Comparison of ENCODE assay signal across 9 mouse cellular contexts in genomic region chr16:74411021-74411420, GRCm38 (mm10). TPM values are rescaled to one million over a fixed set of nuclear protein-coding genes. Genes with fewer than 3 reads are reported as not detected.
DNase-seq lines count a peak whose midpoint lies in the region; ATAC-seq and TF ChIP-seq lines count a peak whose summit lies in the region.
"Had no signal": no experiment of that assay in that cellular context is flagged by ENCODE, and none has a peak within 500 bp of the region (broad histone marks: within the 10 kb centered on the region; RNA-seq: fewer than 3 reads in every experiment).

No protein-coding gene starts in this region.

- DNase-seq in heart, embryonic 10.5 days (ENCODE audit: low spot score) = peak; percentile 74
- no peak for DNase-seq in heart, adult 18-20 months
- DNase-seq in ES-E14 (ENCODE audit: low read depth, low spot score) = no peak
- no peak for DNase-seq in hindbrain, embryonic 11.5 days (ENCODE audit: low spot score)
- peak; percentile 4 for DNase-seq in lung, postnatal 0 days (ENCODE audit: low spot score)
- no peak for DNase-seq in right cerebral cortex, adult 18-20 months
- DNase-seq in urinary bladder, postnatal 10 days (ENCODE audit: low spot score) = no peak
- DNase-seq in c-Kit-positive CD71-positive TER-119-positive erythroid progenitor cells, embryonic 14.5 days (ENCODE audit: low spot score) = no peak

- 0 out of 2 replicates have a peak, but pooled peaks cover 3% of the 10 kb centered on the region for H3K4me1 ChIP-seq in heart, embryonic 10.5 days
- H3K4me1 ChIP-seq in ES-E14 (ENCODE audit: control insufficient read depth in 2 of 2, insufficient read depth in 2 of 2, low read length in 2 of 2, poor library complexity in 1 of 2) = no peaks in the 10 kb centered on the region; a peak in 1 of 4 replicates
- no peaks in the 10 kb centered on the region for H3K4me1 ChIP-seq in hindbrain, embryonic 11.5 days (replicated peaks; ENCODE audit: control insufficient read depth, insufficient read depth, low read length)
- H3K4me1 ChIP-seq in lung, postnatal 0 days (ENCODE audit: insufficient read depth, low read depth, low read length) = peaks cover 7% of the 10 kb centered on the region; the same call in 1 of the 2 replicates

- H3K9me3 ChIP-seq in heart, embryonic 10.5 days = no peaks in the 10 kb centered on the region
- H3K9me3 ChIP-seq in ES-E14 (ENCODE audit: control insufficient read depth, insufficient read depth, low read depth, low read length) = no peaks in the 10 kb centered on the region
- H3K9me3 ChIP-seq in hindbrain, embryonic 11.5 days (ENCODE audit: control insufficient read depth, low read length) = no peaks in the 10 kb centered on the region
- H3K9me3 ChIP-seq in lung, postnatal 0 days (ENCODE audit: low read length) = no peaks in the 10 kb centered on the region

- peak overlapping the region; percentile 97 for H3K4me2 ChIP-seq in hindbrain, embryonic 11.5 days (replicated peaks; ENCODE audit: low read depth, low read length)
- H3K4me2 ChIP-seq in lung, postnatal 0 days (replicated peaks; ENCODE audit: low read depth, low read length) = peak overlapping the region; percentile 65

- H3K27ac ChIP-seq in heart, embryonic 10.5 days = peak overlapping the region; percentile 77
- H3K27ac ChIP-seq in ES-E14 (ENCODE audit: insufficient read depth, low read depth, low read length, poor library complexity, severe bottlenecking) = no peak overlapping the region
- peak overlapping the region; percentile 65 for H3K27ac ChIP-seq in hindbrain, embryonic 11.5 days (ENCODE audit: low read depth, low read length)
- 0 out of 2 replicates have a peak overlapping the region, but pooled peaks have one; percentile 8 for H3K27ac ChIP-seq in lung, postnatal 0 days (ENCODE audit: low read length)

- peak overlapping the region; percentile 72 for H3K4me3 ChIP-seq in heart, embryonic 10.5 days
- H3K4me3 ChIP-seq in ES-E14 (ENCODE audit: insufficient read depth in 1 of 2, low read depth in 1 of 2, low read length in 2 of 2, poor library complexity in 1 of 2, severe bottlenecking in 1 of 2) = peak overlapping the region; percentile 68 to 70
- peak overlapping the region; percentile 58 for H3K4me3 ChIP-seq in hindbrain, embryonic 11.5 days (ENCODE audit: low read depth, low read length)
- H3K4me3 ChIP-seq in lung, postnatal 0 days (ENCODE audit: low read depth, low read length) = peak overlapping the region; percentile 47

- H3K27me3 ChIP-seq in heart, embryonic 10.5 days (ENCODE audit: insufficient read depth, poor library complexity, severe bottlenecking) = no peaks in the 10 kb centered on the region
- H3K27me3 ChIP-seq in hindbrain, embryonic 11.5 days (ENCODE audit: control insufficient read depth, insufficient read depth, low read length) = no peaks in the 10 kb centered on the region; the same call in 1 of the 2 replicates
- no peaks in the 10 kb centered on the region for H3K27me3 ChIP-seq in lung, postnatal 0 days (replicated peaks; ENCODE audit: insufficient read depth, low read length)
- H3K27me3 ChIP-seq: CH12.LX had no signal

- in situ Hi-C loops in ES-E14 (cut with MboI; ENCODE audit: low sequenced_read_pairs in 2 of 2, unreplicated experiment in 2 of 2) = no loop called here

- under 1% methylated on average over 16 of the region's 16 CpGs for WGBS in heart, embryonic 10.5 days
- under 1% methylated on average over 16 of the region's 16 CpGs for WGBS in hindbrain, embryonic 11.5 days
- under 1% methylated on average over 16 of the region's 16 CpGs for WGBS in lung, postnatal 0 days

- no peak for ATAC-seq in hindbrain, embryonic 11.5 days (ENCODE audit: low FRiP score)
- no peak; the same call in 1 of the 2 replicates for ATAC-seq in lung, postnatal 0 days

- 0 out of 2 replicates have a peak overlapping the region, but pooled peaks have one; percentile 11 for H3K9ac ChIP-seq in ES-E14 (ENCODE audit: insufficient read depth, low read depth, low read length, poor library complexity, severe bottlenecking)
- peak overlapping the region; percentile 60 for H3K9ac ChIP-seq in hindbrain, embryonic 11.5 days (ENCODE audit: low read depth, low read length)
- H3K9ac ChIP-seq in lung, postnatal 0 days (replicated peaks; ENCODE audit: low read depth) = no peak overlapping the region

- no peak for TF ChIP-seq EP300 in lung, postnatal 0 days (IDR thresholded peaks at IDR 0.05)

- no peaks in the 10 kb centered on the region for H3K36me3 ChIP-seq in heart, embryonic 10.5 days
- H3K36me3 ChIP-seq in ES-E14 (ENCODE audit: control insufficient read depth, insufficient read depth, low read length, poor library complexity, severe bottlenecking) = no peaks in the 10 kb centered on the region
- H3K36me3 ChIP-seq in hindbrain, embryonic 11.5 days (ENCODE audit: control insufficient read depth, insufficient read depth, low read length) = no peaks in the 10 kb centered on the region
- H3K36me3 ChIP-seq in lung, postnatal 0 days (ENCODE audit: insufficient read depth, low read length) = no peaks in the 10 kb centered on the region

- TF ChIP-seq CTCF in lung, postnatal 0 days (IDR thresholded peaks at IDR 0.05) = no peak

TF ChIP-seq in ES-E14, 5 proteins besides CTCF, POLR2A, EP300 and RAD21:
- TF ChIP-seq ZC3H11A (IDR thresholded peaks at IDR 0.05; ENCODE audit: borderline replicate concordance, low read depth, low read length) (no peak), MAFK (IDR thresholded peaks at IDR 0.05; ENCODE audit: insufficient read depth, low read depth, low read length) (no peak), ZNF384 (IDR thresholded peaks at IDR 0.05; ENCODE audit: low read depth, low read length) (no peak), HCFC1 (IDR thresholded peaks at IDR 0.05; ENCODE audit: borderline replicate concordance, insufficient read depth, low read length) (no peak), CHD2 (IDR thresholded peaks at IDR 0.05; ENCODE audit: low read depth, low read length) (no peak)
TF ChIP-seq in ES-E14: peak in this region for 0.

RNA-seq across cellular contexts. Expression of gene Robo2, which starts 0.6 kb away (rescaled TPM):
- polyA plus RNA-seq in heart, embryonic 10.5 days (2016; fragmentation: Nextera tagmentation; extraction: Ambion mirVana) = 11.9 and 24.3 TPM in 2 replicates
- total RNA-seq in heart, adult 18-20 months (2021) = 1 to 10 TPM; 1.1 to 1.4 TPM
- total RNA-seq in ES-E14 (2012; rRNA removed) = 2.6 and 5.5 TPM in 2 replicates
- polyA plus RNA-seq in hindbrain, embryonic 11.5 days (2014; fragmentation: Nextera tagmentation; extraction: Ambion mirVana) = 33.1 and 37.5 TPM in 2 replicates
- polyA plus RNA-seq in lung, postnatal 0 days (2015; fragmentation: Nextera tagmentation; extraction: Ambion mirVana) = 13.3 and 19.9 TPM in 2 replicates
- total RNA-seq: CH12.LX had no signal

Comparison
In these comparisons a context has a peak if more than half of its experiments do, and no peak if none do; other contexts are left out.
1. DNase-seq: peak in heart, embryonic 10.5 days (single experiment) and lung, postnatal 0 days (single experiment); none in heart, adult 18-20 months (0 of 2), ES-E14 (single experiment), hindbrain, embryonic 11.5 days (single experiment), right cerebral cortex, adult 18-20 months (single experiment), urinary bladder, postnatal 10 days (single experiment) and c-Kit-positive CD71-positive TER-119-positive erythroid progenitor cells, embryonic 14.5 days (single experiment).
2. Peak in every context shown above with its lines, with median percentiles within 50 percentile points of each other: H3K4me3 ChIP-seq.